In genomic region chr6:126808134-126808533, GRCm38 (mm10) we compare ENCODE assay signal across 10 mouse cellular contexts. TPM values are rescaled to one million over a fixed set of nuclear protein-coding genes. Genes with fewer than 3 reads are reported as not detected.
DNase-seq lines count a peak whose midpoint lies in the region; ATAC-seq lines count a peak whose summit lies in the region.
"Had no signal": no experiment of that assay in that cellular context is flagged by ENCODE, and none has a peak within 500 bp of the region (broad histone marks: within the 10 kb centered on the region; RNA-seq: fewer than 3 reads in every experiment).

No protein-coding gene starts in this region.

- no peaks in the 10 kb centered on the region for H3K27me3 ChIP-seq in forebrain, embryonic 15.5 days
- H3K27me3 ChIP-seq in forebrain, embryonic 12.5 days = no peaks in the 10 kb centered on the region
- no peaks in the 10 kb centered on the region for H3K27me3 ChIP-seq in lung, embryonic 16.5 days (ENCODE audit: control insufficient read depth, insufficient read depth, low read depth, low read length)

- no peaks in the 10 kb centered on the region for H3K9me3 ChIP-seq in forebrain, embryonic 15.5 days
- no peaks in the 10 kb centered on the region for H3K9me3 ChIP-seq in forebrain, embryonic 12.5 days
- H3K9me3 ChIP-seq in lung, embryonic 16.5 days (ENCODE audit: control insufficient read depth, low read length) = no peaks in the 10 kb centered on the region

- ATAC-seq in forebrain, embryonic 15.5 days (replicated peaks) = no peak
- ATAC-seq in forebrain, embryonic 12.5 days (ENCODE audit: low FRiP score) = no peak
- ATAC-seq in lung, embryonic 16.5 days (ENCODE audit: low read depth) = peak; percentile 80

- no peaks in the 10 kb centered on the region for H3K4me1 ChIP-seq in forebrain, embryonic 15.5 days
- H3K4me1 ChIP-seq in forebrain, embryonic 12.5 days = peaks cover 2% of the 10 kb centered on the region; the same call in 1 of the 2 replicates
- H3K4me1 ChIP-seq in lung, embryonic 16.5 days (replicated peaks; ENCODE audit: control insufficient read depth, insufficient read depth, low read length) = no peaks in the 10 kb centered on the region

- no peak overlapping the region for H3K9ac ChIP-seq in forebrain, embryonic 15.5 days (replicated peaks)
- H3K9ac ChIP-seq in forebrain, embryonic 12.5 days = no peak overlapping the region
- no peak overlapping the region for H3K9ac ChIP-seq in lung, embryonic 16.5 days (ENCODE audit: low read length)
- H3K9ac ChIP-seq: hindbrain, embryonic 14.5 days; liver, embryonic 14.5 days had no signal

- 71% methylated on average over 4 of the region's 4 CpGs for WGBS in forebrain, embryonic 15.5 days
- WGBS in forebrain, embryonic 12.5 days = 78% methylated on average over 4 of the region's 4 CpGs
- 51% methylated on average over 4 of the region's 4 CpGs for WGBS in lung, embryonic 16.5 days

- peak; percentile 11 for DNase-seq in layer of hippocampus, adult 11-12 months (ENCODE audit: low spot score)
- no peak for DNase-seq in layer of hippocampus, adult 9-10 months (ENCODE audit: low spot score)
- DNase-seq in T-cell, adult 2 months (ENCODE audit: low spot score) = peak; percentile 16
- DNase-seq in gastrocnemius, postnatal 10 days = no peak
- no peak for DNase-seq in thymus, postnatal 14 days

- H3K4me3 ChIP-seq in forebrain, embryonic 15.5 days = no peak overlapping the region
- H3K4me3 ChIP-seq in forebrain, embryonic 12.5 days (replicated peaks) = no peak overlapping the region
- H3K4me3 ChIP-seq in lung, embryonic 16.5 days (ENCODE audit: low read length) = peak overlapping the region; percentile 28; the same call in 1 of the 2 replicates

- H3K27ac ChIP-seq in forebrain, embryonic 15.5 days (replicated peaks) = peak overlapping the region; percentile 40; the same call in 1 of the 2 replicates
- H3K27ac ChIP-seq in forebrain, embryonic 12.5 days = no peak overlapping the region
- peak overlapping the region; percentile 42 for H3K27ac ChIP-seq in lung, embryonic 16.5 days (ENCODE audit: low read length)
- H3K27ac ChIP-seq: hindbrain, embryonic 14.5 days; liver, embryonic 14.5 days had no signal

- H3K36me3 ChIP-seq in forebrain, embryonic 15.5 days = no peaks in the 10 kb centered on the region
- no peaks in the 10 kb centered on the region for H3K36me3 ChIP-seq in forebrain, embryonic 12.5 days (replicated peaks)
- no peaks in the 10 kb centered on the region for H3K36me3 ChIP-seq in lung, embryonic 16.5 days (ENCODE audit: control insufficient read depth, insufficient read depth, low read length)

- no peak overlapping the region for H3K4me2 ChIP-seq in forebrain, embryonic 15.5 days (replicated peaks)
- no peak overlapping the region for H3K4me2 ChIP-seq in forebrain, embryonic 12.5 days
- H3K4me2 ChIP-seq in lung, embryonic 16.5 days (ENCODE audit: low read depth, low read length) = peak overlapping the region; percentile 35
- H3K4me2 ChIP-seq: hindbrain, embryonic 14.5 days had no signal

RNA-seq across cellular contexts. Expression of gene Ndufa9, which starts 40.8 kb away (rescaled TPM):
- polyA plus RNA-seq in forebrain, embryonic 15.5 days (2015; fragmentation: Nextera tagmentation; extraction: Ambion mirVana) = 184 and 185 TPM in 2 replicates
- polyA plus RNA-seq in forebrain, embryonic 12.5 days (2016; fragmentation: Nextera tagmentation; extraction: Ambion mirVana) = 167 and 175 TPM in 2 replicates
- 197 TPM in 2 replicates for polyA plus RNA-seq in lung, embryonic 16.5 days (2015; fragmentation: Nextera tagmentation; extraction: Ambion mirVana)
- total RNA-seq in gastrocnemius, postnatal 10 days (2021) = 100 to 1,000 TPM; 241 to 292 TPM

RNA-seq across cellular contexts. Expression of gene Akap3, which starts 44.8 kb away (rescaled TPM):
- polyA plus RNA-seq in forebrain, embryonic 15.5 days (2015; fragmentation: Nextera tagmentation; extraction: Ambion mirVana) = 0.25 TPM in 1 of 2 replicates, not detected in the other
- 0.06 TPM in 1 of 2 replicates, not detected in the other for polyA plus RNA-seq in forebrain, embryonic 12.5 days (2016; fragmentation: Nextera tagmentation; extraction: Ambion mirVana)
- not detected in 2 replicates for polyA plus RNA-seq in lung, embryonic 16.5 days (2015; fragmentation: Nextera tagmentation; extraction: Ambion mirVana)
- total RNA-seq in gastrocnemius, postnatal 10 days (2021) = not detected
- polyA plus RNA-seq: liver, embryonic 14.5 days had no signal

Comparison
In these comparisons a context has a peak if more than half of its experiments do, and no peak if none do; other contexts are left out.
1. DNase-seq: peak in layer of hippocampus, adult 11-12 months (single experiment) and T-cell, adult 2 months (single experiment); none in layer of hippocampus, adult 9-10 months (single experiment), gastrocnemius, postnatal 10 days (single experiment) and thymus, postnatal 14 days (single experiment).